Mouse (Mus musculus): ENCODE measurements around the gene 4930572O03Rik.
"Not testable (repeated sequence)": the region's sequence is repeated elsewhere in the genome, so short reads cannot be mapped to it uniquely, and the experiment has no call there.

4930572O03Rik gene

GRCm38 (mm10) chr5:15618764-15619163, 38.1 kb downstream of the 4930572O03Rik start, which contains the start of gene Speer4d:
TSS of gene Speer4d (plus strand) at chr5:15619064.
- not testable (repeated sequence) for DNase-seq (ENCODE audit: low read depth, low spot score)

- DNase-seq (ENCODE audit: low read depth, low spot score): not testable (repeated sequence)
Measured at GRCm38 (mm10) chr5:15616195-15616594, 40.7 kb downstream of the 4930572O03Rik start.

- not testable (repeated sequence) for DNase-seq (ENCODE audit: low read depth, low spot score)
Measured at GRCm38 (mm10) chr5:15610695-15611094, 46.2 kb downstream of the 4930572O03Rik start.

- DNase-seq (ENCODE audit: low read depth, low spot score): not testable (repeated sequence)
Measured at GRCm38 (mm10) chr5:15606677-15607076, 50.2 kb downstream of the 4930572O03Rik start.

GRCm38 (mm10) chr5:15603585-15603984, 53.3 kb downstream of the 4930572O03Rik start:
- not testable (repeated sequence) for DNase-seq (ENCODE audit: low read depth, low spot score)

GRCm38 (mm10) chr5:15603008-15603407, 53.9 kb downstream of the 4930572O03Rik start:
- not testable (repeated sequence) for DNase-seq (ENCODE audit: low read depth, low spot score)

- DNase-seq (ENCODE audit: low read depth, low spot score): not testable (repeated sequence)
Measured at GRCm38 (mm10) chr5:15602424-15602947, 54.4 kb downstream of the 4930572O03Rik start.

Data from retina, postnatal 7 days (tissue).